Mouse (Mus musculus): ENCODE measurements around the gene Large1.

DNA sequence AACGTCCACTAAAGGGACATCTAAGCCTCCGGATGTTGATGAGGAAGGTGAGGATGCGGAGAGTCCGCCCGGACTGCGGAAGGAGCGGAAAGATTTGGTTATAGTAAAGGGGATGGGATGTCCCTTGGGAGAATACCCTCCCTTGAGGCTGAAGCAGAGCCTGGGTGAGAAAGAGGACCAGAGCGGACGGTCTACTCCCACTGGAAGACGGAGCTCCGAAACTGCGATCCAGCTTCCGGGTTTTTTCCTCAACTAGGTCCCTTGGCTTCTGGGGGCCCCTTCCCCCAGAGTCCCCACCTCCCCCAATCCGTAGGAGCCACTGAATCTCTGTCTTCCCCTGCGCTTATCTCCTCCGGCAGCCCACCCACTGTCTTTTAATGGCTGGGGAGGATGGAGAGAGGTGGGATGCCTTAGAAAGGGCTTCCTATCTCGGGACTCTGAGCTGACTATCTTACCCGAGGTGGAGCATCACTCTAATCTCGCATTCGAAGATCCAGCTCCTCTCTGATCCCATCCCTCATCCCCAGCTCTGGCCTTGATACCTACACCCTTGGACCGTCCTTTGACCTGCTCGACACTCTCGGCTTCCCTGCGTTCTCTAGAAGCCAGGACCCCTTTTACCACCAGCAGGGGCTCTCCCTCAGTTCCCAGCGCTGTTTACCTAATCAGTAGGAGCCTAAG is 1.0 kb upstream of the Large1 start:
- TF ChIP-seq CTCF (IDR thresholded peaks at IDR 0.05; ENCODE audit: low read depth, low read length) (no peak), TAL1 (conservative IDR thresholded peaks at IDR 0.05; ENCODE audit: low read depth, low read length) (no peak), POLR2AphosphoS5 (IDR thresholded peaks at IDR 0.05; ENCODE audit: insufficient replicate concordance, low read depth, low read length) (no peak), GATA1 (IDR thresholded peaks at IDR 0.05; ENCODE audit: borderline replicate concordance, low read length) (no peak), GATA2 (IDR thresholded peaks at IDR 0.05; ENCODE audit: borderline replicate concordance, low read depth, low read length) (no peak)
